Mouse (Mus musculus): Measurements from ENCODE around the gene Syt8. TPM values are rescaled to one million over a fixed set of nuclear protein-coding genes. Genes with fewer than 3 reads are reported as not detected.

The Syt8 gene
- polyA plus RNA-seq, 1 experiment, result not detected

GRCm38 (mm10) chr7:142449038-142449617 is 14.5 kb downstream of the Syt8 start:
- H3K4me1 ChIP-seq (ENCODE audit: control insufficient read depth), result no peaks in the 10 kb centered on the region
- TF ChIP-seq GATA1 (IDR thresholded peaks at IDR 0.05; ENCODE audit: low read length) (no peak), TAL1 (IDR thresholded peaks at IDR 0.05; ENCODE audit: low read length) (no peak)
- H3K36me3 ChIP-seq (ENCODE audit: control insufficient read depth), result no peaks in the 10 kb centered on the region
- H3K27me3 ChIP-seq (ENCODE audit: control insufficient read depth), result no peaks in the 10 kb centered on the region; the same call in 1 of the 2 replicates
- H3K4me3 ChIP-seq (replicated peaks), result no peak overlapping the region
- no peaks in the 10 kb centered on the region for H3K9me3 ChIP-seq (ENCODE audit: control insufficient read depth, low read length)

GRCm38 (mm10) chr7:142454706-142455105 is 20.1 kb downstream of the Syt8 start:
- Histone ChIP-seq H3K9me3 (ENCODE audit: control insufficient read depth, low read length) (no peaks in the 10 kb centered on the region), H3K4me1 (ENCODE audit: control insufficient read depth) (no peaks in the 10 kb centered on the region), H3K4me3 (replicated peaks) (no peak overlapping the region), H3K27me3 (ENCODE audit: control insufficient read depth) (peaks cover 5% of the 10 kb centered on the region; the same call in 1 of the 2 replicates), H3K36me3 (ENCODE audit: control insufficient read depth) (no peaks in the 10 kb centered on the region)
- no peak for TF ChIP-seq GATA1 (IDR thresholded peaks at IDR 0.05; ENCODE audit: low read length)
- TF ChIP-seq TAL1 (IDR thresholded peaks at IDR 0.05; ENCODE audit: low read length), result no peak

GRCm38 (mm10) chr7:142455251-142455650 is 20.6 kb downstream of the Syt8 start:
- Histone ChIP-seq H3K4me3 (replicated peaks) (no peak overlapping the region), H3K4me1 (ENCODE audit: control insufficient read depth) (no peaks in the 10 kb centered on the region), H3K36me3 (ENCODE audit: control insufficient read depth) (no peaks in the 10 kb centered on the region), H3K27me3 (ENCODE audit: control insufficient read depth) (peaks cover 5% of the 10 kb centered on the region; the same call in 1 of the 2 replicates), H3K9me3 (ENCODE audit: control insufficient read depth, low read length) (no peaks in the 10 kb centered on the region)
- TF ChIP-seq TAL1 (IDR thresholded peaks at IDR 0.05; ENCODE audit: low read length) (no peak), GATA1 (IDR thresholded peaks at IDR 0.05; ENCODE audit: low read length) (no peak)

- peaks cover 5% of the 10 kb centered on the region; the same call in 1 of the 2 replicates for H3K27me3 ChIP-seq (ENCODE audit: control insufficient read depth)
- no peaks in the 10 kb centered on the region for H3K4me1 ChIP-seq (ENCODE audit: control insufficient read depth)
- no peaks in the 10 kb centered on the region for H3K36me3 ChIP-seq (ENCODE audit: control insufficient read depth)
- no peak overlapping the region for H3K4me3 ChIP-seq (replicated peaks)
- no peaks in the 10 kb centered on the region for H3K9me3 ChIP-seq (ENCODE audit: control insufficient read depth, low read length)
- no peak for TF ChIP-seq TAL1 (IDR thresholded peaks at IDR 0.05; ENCODE audit: low read length)
- TF ChIP-seq GATA1 (IDR thresholded peaks at IDR 0.05; ENCODE audit: low read length), result no peak
These were observed 22.2 kb downstream of the Syt8 start for GRCm38 (mm10) chr7:142456806-142457205.

GRCm38 (mm10) chr7:142457227-142457811 is 22.7 kb downstream of the Syt8 start:
- H3K9me3 ChIP-seq (ENCODE audit: control insufficient read depth, low read length), result no peaks in the 10 kb centered on the region
- H3K36me3 ChIP-seq (ENCODE audit: control insufficient read depth), result no peaks in the 10 kb centered on the region
- H3K4me3 ChIP-seq (replicated peaks), result no peak overlapping the region
- H3K27me3 ChIP-seq (ENCODE audit: control insufficient read depth), result peaks cover 5% of the 10 kb centered on the region; the same call in 1 of the 2 replicates
- no peaks in the 10 kb centered on the region for H3K4me1 ChIP-seq (ENCODE audit: control insufficient read depth)
- no peak for TF ChIP-seq GATA1 (IDR thresholded peaks at IDR 0.05; ENCODE audit: low read length)
- no peak for TF ChIP-seq TAL1 (IDR thresholded peaks at IDR 0.05; ENCODE audit: low read length)

GRCm38 (mm10) chr7:142458026-142458425 is 23.4 kb downstream of the Syt8 start:
- H3K4me3 ChIP-seq (replicated peaks), result no peak overlapping the region
- H3K4me1 ChIP-seq (ENCODE audit: control insufficient read depth), result no peaks in the 10 kb centered on the region
- H3K36me3 ChIP-seq (ENCODE audit: control insufficient read depth), result no peaks in the 10 kb centered on the region
- H3K27me3 ChIP-seq (ENCODE audit: control insufficient read depth), result peaks cover 5% of the 10 kb centered on the region; the same call in 1 of the 2 replicates
- TF ChIP-seq GATA1 (IDR thresholded peaks at IDR 0.05; ENCODE audit: low read length) (no peak), TAL1 (IDR thresholded peaks at IDR 0.05; ENCODE audit: low read length) (no peak)
- H3K9me3 ChIP-seq (ENCODE audit: control insufficient read depth, low read length), result no peaks in the 10 kb centered on the region

GRCm38 (mm10) chr7:142458676-142459298 is 24.1 kb downstream of the Syt8 start:
- no peaks in the 10 kb centered on the region for H3K36me3 ChIP-seq (ENCODE audit: control insufficient read depth)
- no peaks in the 10 kb centered on the region for H3K9me3 ChIP-seq (ENCODE audit: control insufficient read depth, low read length)
- H3K4me3 ChIP-seq (replicated peaks), result no peak overlapping the region
- TF ChIP-seq GATA1 (IDR thresholded peaks at IDR 0.05; ENCODE audit: low read length) (no peak), TAL1 (IDR thresholded peaks at IDR 0.05; ENCODE audit: low read length) (no peak)
- no peaks in the 10 kb centered on the region for H3K4me1 ChIP-seq (ENCODE audit: control insufficient read depth)
- H3K27me3 ChIP-seq (ENCODE audit: control insufficient read depth), result peaks cover 5% of the 10 kb centered on the region; the same call in 1 of the 2 replicates

GRCm38 (mm10) chr7:142459299-142459691 is 24.6 kb downstream of the Syt8 start:
- H3K36me3 ChIP-seq (ENCODE audit: control insufficient read depth), result no peaks in the 10 kb centered on the region
- no peaks in the 10 kb centered on the region for H3K4me1 ChIP-seq (ENCODE audit: control insufficient read depth)
- H3K9me3 ChIP-seq (ENCODE audit: control insufficient read depth, low read length), result no peaks in the 10 kb centered on the region
- peaks cover 5% of the 10 kb centered on the region; the same call in 1 of the 2 replicates for H3K27me3 ChIP-seq (ENCODE audit: control insufficient read depth)
- no peak overlapping the region for H3K4me3 ChIP-seq (replicated peaks)
- TF ChIP-seq TAL1 (IDR thresholded peaks at IDR 0.05; ENCODE audit: low read length), result no peak
- TF ChIP-seq GATA1 (IDR thresholded peaks at IDR 0.05; ENCODE audit: low read length), result no peak

- Histone ChIP-seq H3K4me3 (replicated peaks) (no peak within 1 kb of the TSS), H3K9me3 (ENCODE audit: control insufficient read depth, low read length) (no peaks in the 10 kb centered on the region), H3K27me3 (ENCODE audit: control insufficient read depth) (peaks cover 5% of the 10 kb centered on the region; the same call in 1 of the 2 replicates), H3K36me3 (ENCODE audit: control insufficient read depth) (no peaks in the 10 kb centered on the region), H3K4me1 (ENCODE audit: control insufficient read depth) (no peaks in the 10 kb centered on the region)
- no peak for TF ChIP-seq GATA1 (IDR thresholded peaks at IDR 0.05; ENCODE audit: low read length)
- no peak for TF ChIP-seq TAL1 (IDR thresholded peaks at IDR 0.05; ENCODE audit: low read length)
These were observed 26.0 kb downstream of the Syt8 start, which contains the start of gene Lsp1 for GRCm38 (mm10) chr7:142460636-142461077. Gene Lsp1, plus strand, starts transcription at chr7:142460809.

Data from erythroblast, embryonic 14.5 days (primary cell).